Mouse (Mus musculus) layer of hippocampus, adult 11-12 months (tissue): Measurements from ENCODE around the gene Etv3.
"Not testable (repeated sequence)": the region's sequence is repeated elsewhere in the genome, so short reads cannot be mapped to it uniquely, and the experiment has no call there.

Experiments
- DNase-seq: peaks from one replicate; pipeline ENCODE4 v3.0.0; 2022; ENCODE audit warnings: low spot score

The Etv3 gene

GRCm38 (mm10) chr3:87518425-87518824 is 6.8 kb upstream of the Etv3 start:
- DNase-seq: no peak

GRCm38 (mm10) chr3:87521126-87521525 is 4.1 kb upstream of the Etv3 start:
- DNase-seq: no peak

- DNase-seq: no peak
Measured at GRCm38 (mm10) chr3:87521833-87522232, 3.4 kb upstream of the Etv3 start.

- DNase-seq: no peak
Measured at GRCm38 (mm10) chr3:87523701-87524100, 1.5 kb upstream of the Etv3 start.

- DNase-seq: no peak
Measured at GRCm38 (mm10) chr3:87525837-87526570, 797 bp downstream of the Etv3 start.

- no peak for DNase-seq
Measured at GRCm38 (mm10) chr3:87527139-87527538, 1.9 kb downstream of the Etv3 start.

- no peak for DNase-seq
Measured at GRCm38 (mm10) chr3:87528021-87528420, 2.8 kb downstream of the Etv3 start.

- no peak for DNase-seq
Measured at GRCm38 (mm10) chr3:87528841-87529240, 3.6 kb downstream of the Etv3 start.

- no peak for DNase-seq
Measured at GRCm38 (mm10) chr3:87529568-87529967, 4.4 kb downstream of the Etv3 start.

- no peak for DNase-seq
Measured at GRCm38 (mm10) chr3:87530234-87530633, 5.0 kb downstream of the Etv3 start.

- no peak for DNase-seq
Measured at GRCm38 (mm10) chr3:87533667-87534378, 8.6 kb downstream of the Etv3 start.

- DNase-seq: no peak
Measured at GRCm38 (mm10) chr3:87538034-87538433, 12.8 kb downstream of the Etv3 start.

- DNase-seq: no peak
Measured at GRCm38 (mm10) chr3:87540028-87540675, 14.9 kb downstream of the Etv3 start.

GRCm38 (mm10) chr3:87540714-87541113 is 15.5 kb downstream of the Etv3 start:
- DNase-seq: no peak

GRCm38 (mm10) chr3:87542481-87543215 is 17.4 kb downstream of the Etv3 start:
- no peak for DNase-seq

GRCm38 (mm10) chr3:87545554-87545953 is 20.3 kb downstream of the Etv3 start:
- no peak for DNase-seq

GRCm38 (mm10) chr3:87546291-87546721 is 21.1 kb downstream of the Etv3 start:
- DNase-seq: peak; percentile 36

GRCm38 (mm10) chr3:87549908-87550307 is 24.7 kb downstream of the Etv3 start:
- DNase-seq: no peak

- no peak for DNase-seq
Measured at GRCm38 (mm10) chr3:87552327-87552726, 27.1 kb downstream of the Etv3 start.

- no peak for DNase-seq
Measured at GRCm38 (mm10) chr3:87553196-87553935, 28.2 kb downstream of the Etv3 start.

GRCm38 (mm10) chr3:87554859-87555258 is 29.7 kb downstream of the Etv3 start:
- DNase-seq: not testable (repeated sequence)

- DNase-seq: no peak
Measured at GRCm38 (mm10) chr3:87556109-87556531, 30.9 kb downstream of the Etv3 start.
